Mouse (Mus musculus) stomach, embryonic 14.5 days (tissue): ENCODE measurements at regions not wholly inside any gene's neighbourhood (a gene's known extent, or its start where the extent isn't known, plus 50 kb on each side); places are given as distances from the start of the nearest gene placed in this dataset.
A peak's percentile ranks its signal among the peaks of the same experiment; 100 is the strongest.

Experiments used
- ATAC-seq: fragments of 200-750 bp; cut with Nextera tagmentation; 2 replicates; pipeline ENCODE4 v1.8.0; 2017; ENCODE audit warnings: low read depth, moderate TSS enrichment; ENCODE audit not compliant: insufficient number of reproducible peaks, insufficient read depth, low FRiP score
- H3K27ac ChIP-seq: fragments of 300-500 bp; sonication (generic); 2 replicates; pipeline ENCODE4 v1.5.1; 2014; ENCODE audit warnings: mild to moderate bottlenecking, low read length, moderate library complexity, mixed read lengths
- H3K27me3 ChIP-seq: fragments of 300-500 bp; sonication (generic); 2 replicates; pipeline ENCODE4 v1.6.1; 2014; ENCODE audit warnings: low read length, control low read depth, mixed read lengths; ENCODE audit not compliant: control insufficient read depth, insufficient read depth
- H3K36me3 ChIP-seq: fragments of 300-500 bp; sonication (generic); 2 replicates; pipeline ENCODE4 v1.6.1; 2014; ENCODE audit warnings: mild to moderate bottlenecking, control low read depth, low read length, moderate library complexity, mixed read lengths; ENCODE audit not compliant: control insufficient read depth, insufficient read depth
- H3K4me1 ChIP-seq: fragments of 300-500 bp; sonication (generic); 2 replicates; pipeline ENCODE4 v1.6.1; 2014; ENCODE audit warnings: low read length, control low read depth, mixed read lengths; ENCODE audit not compliant: control insufficient read depth, insufficient read depth
- H3K4me2 ChIP-seq: fragments of 300-500 bp; sonication (generic); replicated peaks from 2 replicates; pipeline ENCODE4 v1.6.1; 2014; ENCODE audit warnings: low read depth, low read length, control low read depth
- H3K4me3 ChIP-seq: fragments of 300-500 bp; sonication (generic); 2 replicates; pipeline ENCODE4 v1.5.1; 2014; ENCODE audit warnings: low read depth, low read length, control low read depth
- H3K9ac ChIP-seq: fragments of 300-500 bp; sonication (generic); replicated peaks from 2 replicates; pipeline ENCODE4 v1.6.1; 2014; ENCODE audit warnings: low read depth, mild to moderate bottlenecking, control low read depth, low read length, moderate library complexity, mixed read lengths
- H3K9me3 ChIP-seq: fragments of 300-500 bp; sonication (generic); 2 replicates; pipeline ENCODE4 v1.6.1; 2016; ENCODE audit warnings: low read depth, low read length, control low read depth; ENCODE audit not compliant: control insufficient read depth
- WGBS: fragments of 180-500 bp; shearing (Covaris S2); extraction: QIAGEN DNeasy Blood & Tissue Kit; methylation state at CpG from one replicate; pipeline ENCODE4 v1.1.7; 2014; 5-methylcytosine and 5-hydroxymethylcytosine counted together

DNA sequence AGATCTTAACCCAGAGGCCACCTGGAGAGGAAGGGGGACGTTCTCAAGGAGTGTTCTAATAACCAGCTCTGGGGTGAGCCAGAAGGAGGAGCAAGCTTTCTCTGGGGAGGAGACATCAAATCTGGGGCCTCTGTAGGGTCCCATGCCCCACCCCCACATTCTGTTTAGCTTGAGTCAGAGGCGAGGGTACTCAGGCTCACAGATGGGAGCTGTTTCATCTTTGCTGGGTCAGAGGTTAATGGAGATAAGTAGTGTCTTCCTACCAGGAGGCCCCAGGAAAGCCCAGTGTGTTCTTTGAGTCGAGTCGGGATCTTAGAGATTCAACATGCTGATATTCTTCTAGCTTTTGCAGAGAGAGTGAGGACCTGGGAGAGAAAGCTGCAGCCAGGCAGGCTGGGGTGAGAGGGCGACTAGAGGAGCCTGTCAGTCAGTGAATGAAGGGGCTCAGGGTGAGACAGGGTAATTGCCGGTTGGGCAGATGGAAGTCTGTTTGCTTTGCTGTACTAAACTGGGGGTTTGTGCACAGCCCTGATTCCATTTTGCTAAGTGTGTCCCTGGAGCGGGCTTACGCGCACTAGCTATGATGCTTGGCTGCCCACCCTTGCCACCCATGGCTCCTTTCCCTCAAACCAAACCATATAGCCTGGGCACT is 124.0 kb downstream of the Dact1 start:
- H3K4me3 ChIP-seq, result no peak overlapping the region
- H3K9me3 ChIP-seq, result no peaks in the 10 kb centered on the region
- WGBS, result 29% methylated on average over 9 of the region's 9 CpGs
- peak; percentile 37; the same call in 1 of the 2 replicates for ATAC-seq
- no peaks in the 10 kb centered on the region for H3K36me3 ChIP-seq
- no peak overlapping the region for H3K9ac ChIP-seq
- peaks cover 16% of the 10 kb centered on the region for H3K4me1 ChIP-seq
- no peak overlapping the region for H3K27ac ChIP-seq
- no peaks in the 10 kb centered on the region for H3K27me3 ChIP-seq
- no peak overlapping the region for H3K4me2 ChIP-seq

DNA sequence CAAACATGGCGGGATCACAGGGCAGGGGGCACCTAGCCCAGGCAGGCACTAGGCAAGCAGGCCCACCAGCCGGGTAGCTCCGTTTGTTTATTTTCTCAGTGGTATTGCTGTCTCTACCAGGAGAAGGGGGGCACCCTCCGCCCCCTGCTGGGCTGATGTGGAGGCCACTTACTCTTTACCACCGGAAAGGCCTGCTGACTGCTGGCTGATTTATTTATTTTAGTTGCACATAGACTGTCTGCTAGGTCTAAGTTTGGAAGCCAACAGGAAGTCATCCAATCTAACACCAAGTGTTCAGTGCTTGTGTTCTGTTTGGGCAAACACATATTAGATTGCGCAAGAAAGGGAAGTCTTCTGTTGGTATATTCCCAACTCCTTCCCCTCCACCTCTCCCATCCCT is 128.6 kb downstream of the Dact1 start:
- Histone ChIP-seq H3K9ac (no peak overlapping the region), H3K4me3 (no peak overlapping the region), H3K27me3 (no peaks in the 10 kb centered on the region), H3K4me2 (no peak overlapping the region), H3K36me3 (no peaks in the 10 kb centered on the region), H3K9me3 (no peaks in the 10 kb centered on the region), H3K27ac (peak overlapping the region; percentile 44; the same call in 1 of the 2 replicates), H3K4me1 (peaks cover 16% of the 10 kb centered on the region)
- WGBS, result 40% methylated on average over 6 of the region's 6 CpGs
- ATAC-seq, result 0 out of 2 replicates have a peak, but pooled peaks have one; percentile 23

DNA sequence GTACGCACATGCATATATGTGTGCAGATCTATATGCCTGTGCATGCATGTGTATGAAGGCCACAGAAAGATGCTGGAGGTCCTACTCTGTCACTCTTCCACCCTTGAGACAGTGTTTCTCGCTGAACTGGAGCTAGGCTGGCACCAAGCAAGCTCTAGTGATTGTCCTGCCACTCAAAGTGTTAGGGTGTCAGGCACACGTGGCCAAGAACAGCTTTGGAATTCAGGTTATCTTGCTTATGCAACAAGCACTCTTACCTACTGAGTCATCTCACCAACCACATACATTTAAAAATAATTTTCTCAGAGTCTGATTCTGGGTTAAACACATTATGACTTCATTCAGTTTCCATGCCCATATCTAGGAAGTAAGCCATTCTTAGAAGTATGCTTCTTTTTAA is 131.2 kb downstream of the Dact1 start:
- Histone ChIP-seq H3K9me3 (no peaks in the 10 kb centered on the region), H3K4me1 (peaks cover 7% of the 10 kb centered on the region; the same call in 1 of the 2 replicates), H3K4me3 (no peak overlapping the region), H3K27ac (no peak overlapping the region), H3K9ac (no peak overlapping the region), H3K27me3 (no peaks in the 10 kb centered on the region), H3K4me2 (no peak overlapping the region), H3K36me3 (no peaks in the 10 kb centered on the region)
- no peak for ATAC-seq
- 85% methylated on average over 3 of the region's 3 CpGs for WGBS

DNA sequence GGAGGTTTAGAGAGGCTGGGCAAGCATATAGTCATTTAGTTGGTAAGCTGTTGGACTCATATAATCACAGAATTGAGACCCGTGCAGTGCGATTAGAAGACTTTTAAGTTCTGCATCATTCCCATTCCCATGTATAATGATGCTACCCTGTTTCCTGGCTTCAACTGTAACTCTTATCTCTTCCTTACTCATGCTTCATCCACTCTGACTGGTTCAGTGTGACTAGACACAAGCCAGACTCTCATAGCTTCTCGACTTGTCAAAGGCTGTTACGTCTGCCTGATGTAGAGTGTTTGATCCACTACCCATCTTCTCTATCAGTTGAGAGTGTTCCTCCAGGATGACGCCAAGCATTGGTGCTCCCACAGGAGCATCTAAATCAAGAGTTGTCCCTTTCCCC is 131.6 kb downstream of the Dact1 start:
- Histone ChIP-seq H3K4me3 (no peak overlapping the region), H3K9me3 (no peaks in the 10 kb centered on the region), H3K9ac (no peak overlapping the region), H3K27ac (no peak overlapping the region), H3K4me1 (peaks cover 10% of the 10 kb centered on the region; the same call in 1 of the 2 replicates), H3K36me3 (no peaks in the 10 kb centered on the region), H3K27me3 (no peaks in the 10 kb centered on the region), H3K4me2 (no peak overlapping the region)
- no peak for ATAC-seq
- 75% methylated on average over 5 of the region's 5 CpGs for WGBS

DNA sequence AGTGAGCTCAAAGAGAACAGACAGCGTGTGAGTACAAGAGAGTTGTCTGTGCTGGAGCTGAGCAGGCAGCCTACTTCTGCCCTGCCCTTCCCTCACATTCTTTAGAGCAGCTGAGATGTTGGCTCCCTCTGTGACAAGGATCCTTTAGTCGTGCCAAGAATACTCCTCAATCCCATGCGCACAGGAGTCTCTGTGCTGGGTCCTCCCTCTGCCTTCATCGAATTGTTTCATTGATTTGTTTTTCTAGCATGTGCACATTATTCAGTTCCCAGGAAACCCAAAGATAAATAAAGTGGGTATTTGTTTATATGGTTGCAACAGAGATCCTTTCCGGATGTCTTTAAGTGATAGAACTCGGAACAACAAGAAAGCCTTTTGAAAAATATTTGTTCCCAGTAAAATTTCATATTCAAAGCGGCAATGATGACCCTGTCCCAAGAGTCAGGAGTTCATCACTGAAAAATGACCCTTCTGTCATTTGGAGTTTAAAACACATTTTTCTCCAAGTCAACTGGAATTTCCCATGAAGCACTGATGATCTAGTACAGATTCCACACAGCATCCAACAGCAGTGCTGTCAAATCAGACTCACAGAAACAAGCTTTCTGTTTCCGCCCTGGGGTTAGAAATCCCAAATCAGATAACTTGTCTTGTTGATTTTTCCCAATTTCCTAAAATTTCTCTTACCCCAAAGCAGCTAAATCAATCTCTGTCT is 136.7 kb downstream of the Dact1 start:
- Histone ChIP-seq H3K9me3 (no peaks in the 10 kb centered on the region), H3K36me3 (no peaks in the 10 kb centered on the region), H3K27ac (peak overlapping the region; percentile 52; the same call in 1 of the 2 replicates), H3K4me2 (no peak overlapping the region), H3K9ac (no peak overlapping the region), H3K4me1 (0 out of 2 replicates have a peak, but pooled peaks cover 8% of the 10 kb centered on the region), H3K4me3 (no peak overlapping the region), H3K27me3 (no peaks in the 10 kb centered on the region)
- 37% methylated on average over 8 of the region's 8 CpGs for WGBS
- ATAC-seq, result peak; percentile 37; the same call in 1 of the 2 replicates

DNA sequence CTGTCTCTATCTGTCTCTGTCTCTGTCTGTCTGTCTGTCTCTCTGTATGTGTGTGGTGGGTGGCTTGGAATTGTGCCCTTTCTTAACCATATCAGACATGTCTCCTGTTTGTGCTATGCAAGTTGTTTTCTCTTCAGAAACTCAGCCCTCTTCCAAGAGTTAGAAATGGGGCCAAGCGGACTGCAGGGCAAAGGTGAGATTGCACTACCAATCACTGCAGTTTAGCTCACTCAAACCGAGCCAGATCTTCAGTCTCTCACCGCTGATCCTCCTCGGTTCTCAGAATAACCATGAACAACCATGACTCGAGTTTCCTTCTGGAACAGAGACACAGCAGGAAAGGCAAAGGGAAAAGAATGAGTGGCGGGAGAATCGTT is 137.2 kb downstream of the Dact1 start:
- Histone ChIP-seq H3K27me3 (no peaks in the 10 kb centered on the region), H3K9ac (no peak overlapping the region), H3K4me3 (no peak overlapping the region), H3K27ac (peak overlapping the region; percentile 52; the same call in 1 of the 2 replicates), H3K4me2 (no peak overlapping the region), H3K36me3 (no peaks in the 10 kb centered on the region), H3K9me3 (no peaks in the 10 kb centered on the region), H3K4me1 (0 out of 2 replicates have a peak, but pooled peaks cover 8% of the 10 kb centered on the region)
- no peak for ATAC-seq
- WGBS, result 38% methylated on average over 7 of the region's 7 CpGs

DNA sequence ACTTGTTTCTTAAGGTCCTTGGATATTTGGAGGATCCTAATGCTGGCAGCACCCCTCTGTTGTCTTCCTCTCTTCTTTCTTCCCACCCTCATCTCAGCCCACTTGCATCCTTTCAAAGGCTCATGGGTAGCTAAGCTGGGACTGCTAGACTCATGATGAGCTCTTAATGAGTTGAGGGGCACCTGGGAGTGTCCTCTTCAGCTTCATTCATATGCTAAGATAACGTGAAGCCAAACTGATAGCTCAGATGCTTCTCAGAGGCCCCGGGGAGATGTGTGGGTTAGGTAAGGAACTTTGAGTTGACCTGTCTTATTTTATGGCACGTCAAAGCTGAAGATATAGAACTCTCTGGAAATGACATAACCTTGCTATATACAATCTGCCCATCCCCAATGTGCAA is 139.3 kb downstream of the Dact1 start:
- no peaks in the 10 kb centered on the region for H3K36me3 ChIP-seq
- H3K27me3 ChIP-seq, result no peaks in the 10 kb centered on the region
- WGBS, result 71% methylated on average over 3 of the region's 3 CpGs
- no peak overlapping the region for H3K4me2 ChIP-seq
- no peaks in the 10 kb centered on the region for H3K9me3 ChIP-seq
- no peak overlapping the region for H3K27ac ChIP-seq
- ATAC-seq, result no peak
- 0 out of 2 replicates have a peak, but pooled peaks cover 8% of the 10 kb centered on the region for H3K4me1 ChIP-seq
- H3K4me3 ChIP-seq, result no peak overlapping the region
- no peak overlapping the region for H3K9ac ChIP-seq

DNA sequence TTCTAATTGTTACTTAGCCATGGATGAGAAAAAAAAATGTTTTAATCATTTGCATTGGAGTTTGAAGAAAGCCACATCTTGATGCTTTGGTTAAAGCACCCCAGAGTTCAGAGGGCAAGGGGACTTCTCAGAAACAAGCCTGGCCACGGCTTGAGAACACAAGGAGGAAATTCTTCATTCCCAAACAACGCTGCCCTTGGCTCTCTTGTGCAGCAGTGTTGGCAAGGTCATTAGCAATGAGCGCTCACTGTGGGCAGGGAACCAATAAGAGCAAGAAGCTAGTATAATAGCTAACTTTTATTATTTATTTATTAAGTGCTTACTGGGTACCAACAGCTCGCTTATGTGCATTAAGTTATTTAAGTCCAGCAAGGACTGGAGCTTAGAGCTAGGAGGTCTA is 140.4 kb downstream of the Dact1 start:
- Histone ChIP-seq H3K9me3 (no peaks in the 10 kb centered on the region), H3K9ac (no peak overlapping the region), H3K4me1 (0 out of 2 replicates have a peak, but pooled peaks cover 13% of the 10 kb centered on the region), H3K27ac (no peak overlapping the region), H3K27me3 (no peaks in the 10 kb centered on the region), H3K4me2 (no peak overlapping the region), H3K4me3 (no peak overlapping the region), H3K36me3 (no peaks in the 10 kb centered on the region)
- WGBS, result 68% methylated on average over 4 of the region's 4 CpGs
- ATAC-seq, result no peak
